Mouse (Mus musculus) 3T3-L1 (cell line): ENCODE measurements at regions not wholly inside any gene's neighbourhood (a gene's known extent, or its start where the extent isn't known, plus 50 kb on each side); places are given as distances from the start of the nearest gene placed in this dataset.

Experiments
- DNase-seq: peaks from one replicate; pipeline ENCODE4 v3.0.0-alpha.2; 2015; ENCODE audit warnings: low read depth, low spot score

DNA sequence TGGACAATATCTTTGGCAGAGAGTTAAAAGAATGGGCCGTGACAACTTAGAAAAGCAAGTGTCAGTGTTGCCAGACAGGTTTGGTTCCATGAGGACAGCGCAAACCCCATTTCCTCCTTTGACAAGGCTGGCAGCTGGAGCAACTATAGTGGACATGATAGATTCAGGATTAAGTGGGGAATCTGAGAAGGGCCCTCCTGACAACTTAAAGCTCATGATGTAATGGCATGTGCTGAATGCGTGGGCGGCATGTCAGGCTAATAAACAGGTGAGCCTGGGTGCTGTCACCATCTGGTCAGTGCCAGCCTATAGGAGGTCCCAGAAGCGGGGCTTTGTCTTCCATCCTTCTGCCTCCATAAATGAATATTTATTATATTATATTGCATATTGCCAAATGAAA lies 326.3 kb downstream of the Gm11361 start:
- no peak for DNase-seq

DNA sequence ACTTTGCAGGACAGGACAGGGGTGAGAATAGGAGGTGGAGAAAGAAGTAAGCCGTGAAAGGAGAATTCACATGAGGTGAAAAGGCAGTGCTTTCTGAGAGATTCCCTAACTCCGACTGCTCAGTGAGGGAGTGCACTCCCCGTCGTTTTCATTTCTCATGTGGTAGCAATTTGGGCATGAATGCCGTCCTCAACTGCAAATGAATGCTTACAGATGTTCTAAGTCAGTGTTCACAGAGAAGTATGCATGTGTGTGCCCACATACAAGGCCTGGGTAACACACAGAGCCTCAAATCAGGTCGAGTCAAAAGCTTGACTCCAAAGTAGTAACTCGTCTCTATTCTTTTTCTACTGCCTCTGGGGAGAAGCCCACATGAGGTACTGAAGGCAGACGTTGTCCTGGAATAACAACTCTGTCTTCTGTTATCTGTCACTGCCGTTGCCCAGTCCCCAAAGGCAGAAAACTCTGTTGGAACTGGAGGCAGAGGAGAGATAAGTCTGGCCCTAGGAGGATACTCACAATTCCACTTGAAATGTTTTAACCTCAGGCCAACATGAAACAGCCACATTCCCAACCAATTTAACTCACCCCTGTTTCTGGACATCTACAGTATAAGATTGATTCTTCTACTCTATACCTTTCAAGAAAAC lies 318.0 kb downstream of the Gm11361 start:
- no peak for DNase-seq

DNA sequence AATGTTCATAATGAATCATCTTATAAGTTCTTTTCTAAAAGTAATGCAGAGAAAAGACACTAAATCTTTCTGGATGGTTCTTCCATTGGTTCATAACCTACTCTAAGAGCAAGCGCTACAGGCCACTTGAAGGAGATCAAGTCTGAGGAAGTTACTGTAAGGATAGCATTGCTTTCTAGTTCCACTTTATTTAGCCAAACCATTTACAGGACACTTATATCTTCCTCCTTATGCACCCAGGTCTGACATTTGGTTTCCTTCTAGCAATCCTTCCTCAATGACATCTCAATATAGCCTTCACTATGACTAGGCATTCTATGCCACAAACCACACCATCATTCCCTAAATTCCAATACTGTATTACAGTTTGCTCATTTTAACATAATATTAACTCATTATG lies 316.0 kb downstream of the Gm11361 start:
- DNase-seq = no peak

DNA sequence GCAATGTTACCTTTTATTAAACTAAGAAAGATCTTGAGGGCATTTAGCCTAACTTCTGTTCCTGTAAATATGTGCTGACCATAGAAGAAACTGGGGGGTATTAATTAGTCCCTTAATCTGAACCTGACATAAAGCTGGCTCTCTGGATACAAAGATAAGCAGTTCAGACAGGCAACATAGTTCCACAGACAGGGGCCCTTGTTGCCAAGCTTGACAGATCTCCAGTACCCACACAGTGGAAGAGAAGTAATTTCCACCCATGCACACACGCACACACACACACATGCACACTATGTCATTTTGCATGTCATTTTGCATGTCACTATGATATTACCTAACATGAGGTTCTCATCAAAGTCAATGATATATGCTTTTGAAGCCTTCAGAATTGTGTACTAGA lies 315.1 kb downstream of the Gm11361 start:
- DNase-seq = no peak

DNA sequence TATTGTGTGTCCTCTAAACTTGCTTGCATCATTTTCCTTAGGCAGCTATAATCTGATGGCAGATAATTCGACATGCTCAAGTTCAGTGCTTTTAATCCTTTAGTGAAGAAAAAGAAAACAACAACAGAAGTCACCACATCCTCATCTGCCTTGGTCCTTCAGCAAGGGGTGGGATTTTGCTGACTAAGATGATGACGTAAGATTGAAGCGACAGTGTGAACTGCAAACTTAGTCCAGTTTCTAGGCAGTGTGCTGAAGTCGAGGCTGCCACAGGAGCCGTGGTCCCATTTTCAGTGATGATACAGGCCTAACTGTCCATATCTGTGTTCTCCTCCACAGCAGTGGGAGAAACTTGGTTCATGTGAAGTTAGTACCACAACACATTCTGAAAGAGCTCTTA lies 314.4 kb downstream of the Gm11361 start:
- no peak for DNase-seq

DNA sequence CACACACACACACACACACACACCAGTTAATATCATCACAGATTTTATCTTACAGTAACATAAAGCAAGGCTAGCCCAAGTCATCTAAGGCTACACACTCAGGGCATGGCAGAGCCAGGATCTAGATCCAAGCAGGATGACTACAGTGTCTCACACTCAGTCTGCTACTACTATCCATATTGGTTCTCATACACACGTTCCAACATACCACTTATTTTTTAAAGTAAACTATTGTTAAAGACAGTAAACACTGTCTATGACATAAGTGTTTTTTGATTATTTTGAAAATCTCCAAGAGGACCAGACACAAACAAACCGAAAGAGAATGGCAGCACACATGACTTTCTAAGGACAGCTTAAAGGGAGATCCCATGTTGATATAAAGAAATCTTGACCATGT lies 306.3 kb downstream of the Gm11361 start:
- DNase-seq = no peak

DNA sequence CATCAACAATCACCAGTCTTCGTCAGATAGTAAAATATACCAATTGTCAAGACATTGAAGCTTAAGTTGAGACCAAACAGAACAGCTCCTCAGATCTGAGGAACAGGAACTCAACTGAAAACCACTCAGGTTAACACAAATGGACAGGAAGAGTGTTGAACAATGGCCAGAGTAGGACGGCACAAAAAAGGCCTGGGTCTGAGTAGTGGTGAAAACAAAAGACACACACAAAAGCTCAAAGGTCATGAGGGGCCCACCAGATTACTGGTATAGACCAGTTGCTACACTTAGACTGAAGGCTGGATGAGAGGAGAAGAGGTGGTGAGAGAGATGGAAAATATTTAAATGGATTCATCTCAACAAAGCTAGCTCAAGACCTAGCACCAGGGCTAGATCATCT lies 302.8 kb downstream of the Gm11361 start:
- no peak for DNase-seq

DNA sequence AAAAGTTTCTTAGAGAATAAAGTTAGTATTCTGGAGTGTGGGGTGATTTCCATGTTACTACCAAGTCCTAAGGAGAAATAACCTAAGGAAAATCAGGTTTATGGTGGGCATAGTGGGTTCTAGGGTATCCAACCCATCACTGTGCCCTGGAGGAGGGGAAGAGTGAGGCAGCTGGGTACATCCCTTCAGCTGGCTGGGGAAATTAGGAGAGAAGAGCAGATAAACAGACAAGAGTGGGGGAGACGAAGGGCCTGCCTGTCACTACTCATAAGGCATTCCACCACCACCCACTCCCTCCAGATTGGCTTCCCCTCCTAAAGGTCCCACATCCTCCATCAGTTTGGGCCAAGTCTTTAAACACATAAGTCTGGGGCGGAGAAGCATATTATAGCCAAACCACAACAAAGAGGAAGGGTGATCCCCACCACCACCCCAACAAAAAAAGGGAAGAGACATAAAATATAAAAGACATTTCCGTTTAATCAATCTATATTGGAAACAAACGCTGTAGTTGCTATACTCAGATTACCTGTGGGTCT lies 299.8 kb downstream of the Gm11361 start:
- no peak for DNase-seq

DNA sequence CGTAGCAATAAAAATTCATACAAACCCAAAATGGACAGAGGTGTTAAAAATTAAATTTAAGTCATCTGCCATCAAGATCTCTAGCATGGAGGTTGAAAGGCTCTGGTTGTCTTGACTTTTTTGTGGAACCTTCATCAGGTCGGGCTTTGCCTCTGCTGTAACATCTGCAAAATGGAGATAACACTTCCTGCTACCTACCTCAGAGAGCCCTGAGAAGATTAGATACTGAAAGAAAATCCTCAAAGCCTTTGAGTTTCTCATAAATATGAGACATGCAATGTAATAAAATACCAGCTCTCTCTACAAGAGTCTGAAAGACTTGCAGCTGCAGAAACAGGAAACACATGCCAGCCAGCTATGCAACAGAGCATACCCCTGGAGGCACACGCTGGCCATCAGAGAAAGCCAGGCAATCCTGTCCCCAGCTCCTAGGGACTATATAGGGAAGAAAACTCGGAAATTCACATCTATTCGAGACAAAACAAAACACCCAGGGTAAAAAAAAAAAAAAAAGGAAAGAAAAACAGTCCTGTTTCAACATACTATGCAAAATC lies 299.1 kb downstream of the Gm11361 start:
- DNase-seq = no peak

DNA sequence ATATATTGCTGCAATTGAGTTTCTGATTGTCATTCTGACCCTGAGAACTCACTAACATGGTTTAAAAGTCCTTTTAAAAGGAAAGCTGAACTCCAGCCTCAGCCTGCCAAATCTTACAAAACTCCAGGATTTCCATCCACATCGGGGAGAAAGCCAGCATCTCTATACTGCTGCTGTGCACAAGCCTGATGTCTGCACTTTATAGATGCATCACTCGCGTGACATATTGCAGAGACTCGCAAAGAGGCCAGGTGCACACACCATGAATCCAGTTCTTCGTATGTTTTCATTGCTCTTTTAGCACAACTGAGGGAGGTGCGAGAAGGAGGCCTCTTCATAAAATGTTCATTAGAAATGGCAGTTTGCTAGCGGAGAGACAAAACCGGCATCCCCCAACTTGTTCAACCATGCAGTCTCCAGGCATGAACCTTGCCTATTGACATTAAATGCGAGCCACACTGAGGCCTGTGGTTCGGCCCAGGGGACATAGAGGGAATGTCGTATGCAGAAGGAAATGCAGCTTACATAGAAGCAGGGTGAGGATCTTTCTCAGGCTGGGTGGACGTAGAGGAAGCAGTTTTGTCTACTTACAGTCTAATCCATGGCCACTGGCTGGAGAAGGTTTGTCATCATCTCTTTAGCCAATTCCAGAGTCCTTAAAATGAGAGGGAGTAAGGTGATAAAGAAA lies 297.0 kb downstream of the Gm11361 start:
- DNase-seq = no peak

DNA sequence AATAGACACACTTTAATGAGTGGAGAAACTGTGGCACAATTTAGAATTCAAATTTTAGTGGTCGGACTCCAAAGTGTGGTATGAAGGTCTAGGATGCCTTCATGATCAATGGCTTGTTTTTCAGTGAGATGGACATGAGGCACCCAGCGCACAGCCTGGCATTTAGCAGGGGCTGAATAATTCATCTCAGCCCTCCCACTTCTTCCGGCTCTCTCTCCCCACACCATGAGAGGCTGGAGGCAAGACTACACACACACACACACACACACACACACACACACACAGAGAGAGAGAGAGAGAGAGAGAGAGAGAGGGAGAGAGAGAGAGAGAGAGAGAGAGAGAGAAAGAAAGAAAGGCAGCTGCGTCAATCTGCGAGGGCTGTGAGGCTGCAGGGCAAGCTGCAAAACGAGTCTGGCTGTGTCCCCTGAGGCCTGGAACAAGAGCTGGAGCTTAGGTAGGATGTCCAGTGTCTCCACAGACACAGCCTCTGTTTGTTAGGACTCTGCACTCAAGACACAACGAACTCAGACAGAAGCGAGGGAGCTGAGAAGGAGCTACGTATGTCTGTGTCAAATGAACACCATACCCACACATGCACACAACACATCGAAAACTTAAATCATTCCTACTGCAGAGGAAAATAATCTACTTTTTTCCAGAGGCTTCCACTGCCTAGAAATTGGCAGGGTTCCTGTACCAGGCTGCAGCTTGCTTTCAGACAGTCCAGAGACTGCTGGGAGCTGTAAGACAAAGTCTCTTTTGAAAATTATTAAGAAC lies 295.8 kb downstream of the Gm11361 start:
- DNase-seq = no peak

DNA sequence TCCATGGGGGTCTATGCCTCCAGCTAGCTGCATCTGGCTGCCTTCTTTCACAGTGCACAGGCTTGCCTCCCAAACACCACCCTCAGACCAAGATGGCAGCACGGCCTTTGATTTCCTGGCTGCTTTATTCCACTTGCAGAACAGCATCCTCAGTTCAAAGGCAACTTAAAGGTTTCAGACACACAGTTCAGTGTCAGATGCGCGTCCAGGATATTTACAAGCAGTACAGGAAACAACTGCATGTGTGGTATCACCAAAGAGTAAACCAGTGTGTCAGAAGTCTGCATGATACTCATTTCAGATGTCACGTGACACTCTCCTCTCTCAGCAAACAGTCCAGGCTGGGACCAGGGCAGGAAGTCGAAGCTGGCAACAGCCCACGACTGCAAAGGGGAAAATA lies 294.2 kb downstream of the Gm11361 start:
- DNase-seq = no peak

DNA sequence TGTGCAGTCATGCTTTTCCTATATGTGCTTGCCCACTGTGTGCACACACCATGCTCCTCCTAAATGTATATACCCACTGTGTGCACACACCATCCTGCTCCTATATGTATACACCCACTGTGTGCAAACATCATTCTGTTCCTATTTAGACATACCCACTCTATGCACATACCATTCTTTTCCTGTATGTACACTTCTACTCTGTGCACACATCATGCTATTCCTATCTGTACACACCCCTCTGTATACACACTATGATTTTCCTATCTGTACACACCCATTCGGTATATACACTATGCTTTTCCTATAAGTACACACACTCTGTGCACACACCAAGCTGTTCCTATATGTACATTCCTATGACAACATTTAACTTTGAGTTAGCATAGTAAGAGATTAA lies 288.5 kb downstream of the Gm11361 start:
- no peak for DNase-seq

DNA sequence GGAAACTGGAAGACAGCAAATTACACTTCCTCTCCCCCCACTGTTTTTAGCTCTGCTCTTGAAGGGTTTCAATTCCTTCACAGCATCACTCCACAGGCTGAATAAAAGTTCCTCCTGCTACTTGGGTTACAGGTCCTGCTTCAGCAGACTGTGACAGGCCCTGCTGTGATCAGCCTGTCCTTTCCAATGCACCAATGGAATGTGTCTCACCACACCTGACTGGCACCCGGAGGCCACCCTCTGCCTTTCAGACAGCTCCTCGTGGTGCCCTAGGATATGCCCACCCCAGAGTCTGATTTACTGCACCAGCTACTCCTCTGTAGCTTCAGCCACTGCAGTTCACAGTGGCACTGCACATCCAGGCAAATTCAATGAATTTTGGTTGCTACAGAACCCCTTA lies 288.0 kb downstream of the Gm11361 start:
- no peak for DNase-seq

DNA sequence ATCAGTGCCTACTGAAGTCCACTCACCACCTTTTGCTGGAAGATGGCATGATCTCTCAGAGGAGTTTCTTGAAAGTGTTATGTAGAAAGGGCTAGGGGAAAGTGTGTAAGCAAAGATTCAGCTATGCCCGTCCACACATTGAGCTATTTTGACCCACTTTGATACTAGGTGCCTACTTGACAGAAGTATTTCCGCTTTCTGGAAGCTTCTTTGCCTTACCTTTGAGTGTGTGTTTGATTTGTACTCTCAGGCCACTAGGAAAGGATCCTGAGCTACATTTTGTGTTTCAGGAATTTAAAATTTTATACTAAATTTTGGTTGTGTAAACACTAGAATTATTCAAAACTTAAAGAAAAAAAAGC lies 287.5 kb downstream of the Gm11361 start:
- DNase-seq = no peak

DNA sequence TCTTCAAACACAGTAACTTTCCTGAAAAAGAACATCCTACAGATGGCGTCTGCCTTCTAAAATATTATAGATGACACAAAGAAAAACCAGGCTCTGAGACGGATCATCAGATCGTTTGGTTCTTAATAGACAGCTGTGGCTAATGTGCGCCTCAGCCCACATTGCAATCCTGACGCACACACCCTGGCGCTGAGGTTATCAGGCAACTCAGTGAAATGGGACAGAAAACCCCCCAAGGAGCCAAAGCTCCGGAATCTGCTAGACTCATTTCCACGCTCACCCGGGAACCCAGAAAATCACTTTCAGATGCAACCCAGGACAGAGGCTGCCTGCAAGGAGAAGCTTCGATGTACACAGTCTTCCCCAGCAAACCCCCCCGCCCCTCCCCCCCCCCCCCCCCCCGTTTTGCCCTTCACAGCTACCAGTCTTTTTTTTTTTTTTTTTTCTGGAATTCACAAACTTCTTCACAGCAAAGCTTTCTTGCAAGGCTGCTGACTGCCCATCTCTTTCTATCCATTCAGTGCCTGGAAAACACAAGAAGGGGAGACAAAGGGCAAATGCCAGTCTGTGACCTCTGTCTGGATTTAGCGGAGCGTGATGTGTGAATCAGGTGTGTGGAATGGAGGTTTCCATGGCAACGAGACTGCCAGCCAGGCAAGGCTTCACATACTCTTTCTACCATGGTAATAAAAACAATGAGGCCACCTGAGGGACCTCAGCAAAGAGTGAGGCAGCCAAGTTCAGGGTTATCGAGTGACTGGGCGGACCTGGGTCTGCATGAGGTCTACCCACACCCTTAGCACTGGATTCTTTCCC lies 286.9 kb downstream of the Gm11361 start:
- DNase-seq = peak; percentile 81

DNA sequence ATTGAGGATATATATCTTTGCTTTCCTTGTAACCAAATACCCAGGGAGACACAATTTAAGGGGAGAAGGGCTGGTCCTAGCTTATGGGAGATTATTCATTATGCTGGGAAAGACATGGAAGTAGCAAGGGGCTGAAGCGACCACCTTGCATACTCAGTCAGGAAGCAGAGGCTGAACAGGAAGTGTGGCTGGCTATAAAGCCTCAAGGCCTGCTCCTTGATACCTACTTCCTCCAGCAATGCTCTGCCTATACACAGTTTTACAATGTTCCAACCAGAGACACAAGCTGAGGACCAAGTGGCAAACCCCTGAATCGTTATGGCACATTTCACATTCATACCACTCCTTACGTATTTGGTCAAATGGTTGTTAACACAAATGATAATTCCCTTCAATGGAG lies 284.3 kb downstream of the Gm11361 start:
- DNase-seq = no peak

DNA sequence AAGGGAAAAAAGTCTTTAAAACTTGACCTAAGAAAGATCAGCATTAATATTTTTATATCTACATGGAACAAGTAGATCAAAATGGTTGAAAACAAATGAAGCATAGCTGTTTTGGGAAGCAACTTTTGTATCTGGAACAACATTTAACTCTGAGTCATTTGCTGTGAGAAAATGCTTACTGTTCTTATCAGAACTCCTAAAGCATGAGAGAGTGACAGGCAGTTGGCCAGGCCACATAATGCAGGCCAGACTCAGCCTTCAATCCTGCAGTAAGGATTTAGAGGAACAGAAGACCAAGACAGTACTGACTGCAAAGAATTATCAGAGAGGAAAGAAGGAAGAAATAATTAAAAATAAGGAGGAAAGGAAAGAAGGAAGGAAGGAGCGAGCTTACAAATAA lies 275.8 kb downstream of the Gm11361 start:
- peak; percentile 69 for DNase-seq

DNA sequence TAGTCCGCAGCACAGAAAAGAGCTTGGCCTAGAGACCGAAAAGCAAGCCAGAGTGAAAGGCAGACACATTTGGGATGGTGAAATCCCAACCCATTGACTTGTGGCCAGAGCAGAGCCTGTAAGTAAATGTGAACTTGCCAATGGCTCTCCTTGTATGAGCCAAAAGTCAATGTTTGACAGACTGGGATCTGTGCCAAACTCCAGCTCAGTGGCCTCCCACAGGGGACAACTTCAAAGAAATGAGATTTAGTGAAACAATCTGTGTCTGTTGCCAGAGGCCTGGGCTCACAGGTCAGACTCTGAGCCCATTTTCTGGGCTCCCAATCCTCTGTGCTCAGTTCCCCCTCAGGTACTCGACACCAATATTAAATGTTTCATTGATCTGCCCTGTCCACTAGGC lies 274.9 kb downstream of the Gm11361 start:
- peak; percentile 88 for DNase-seq

DNA sequence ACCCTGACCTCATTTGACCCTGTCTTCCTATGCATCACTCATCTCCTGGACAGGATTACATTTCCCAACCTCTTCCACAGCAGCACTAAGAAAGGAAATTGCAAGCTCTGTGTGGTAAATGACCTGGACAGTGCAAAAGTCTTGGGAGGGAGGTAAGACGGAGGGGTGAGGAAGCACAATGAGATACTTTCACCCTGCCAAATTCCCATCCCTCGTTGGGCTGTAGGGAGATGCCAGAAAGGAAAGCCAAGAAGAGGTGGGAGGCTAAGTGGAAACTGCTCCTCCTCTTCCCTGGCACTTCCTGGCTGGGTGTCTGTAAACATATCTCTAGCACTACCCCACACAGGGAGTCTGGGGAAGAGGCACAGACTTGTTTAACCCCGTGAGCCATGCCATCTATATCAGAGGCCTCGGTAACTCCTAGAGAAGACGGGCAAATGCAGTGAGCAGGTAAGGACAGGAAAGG lies 274.2 kb downstream of the Gm11361 start:
- DNase-seq = no peak

DNA sequence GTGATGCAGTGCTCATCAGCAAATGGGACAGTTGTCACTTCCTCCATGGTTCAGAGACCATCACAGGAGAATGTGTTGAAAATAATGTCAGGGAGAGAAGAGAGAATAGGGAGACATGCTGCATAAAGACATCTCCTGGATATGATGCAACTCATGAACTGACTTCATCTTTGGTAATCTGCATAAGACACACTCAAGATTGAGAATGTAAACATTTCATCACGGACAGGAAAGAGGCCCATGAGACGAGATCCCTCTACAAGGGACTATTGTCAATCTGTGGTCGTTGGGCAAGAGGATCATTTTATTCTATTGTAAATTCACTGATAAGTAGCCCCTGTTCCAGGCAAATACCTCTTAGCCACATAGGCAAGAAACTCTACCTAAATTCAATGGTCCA lies 273.6 kb downstream of the Gm11361 start:
- no peak for DNase-seq
